Mouse (Mus musculus): ENCODE measurements around the gene Dhrs2. TPM values are rescaled to one million over a fixed set of nuclear protein-coding genes. Genes with fewer than 3 reads are reported as not detected.
A peak's percentile ranks its signal among the peaks of the same experiment; 100 is the strongest.

The Dhrs2 gene
- total RNA-seq (2021) = not detected
- long read RNA-seq, experiment 1 = 0 reads
- long read RNA-seq, experiment 2 = 0 reads

GRCm38 (mm10) chr14:55221707-55222106, at the start of gene Dhrs2:
Gene Dhrs2, plus strand, starts transcription at chr14:55222007.
- no peak for DNase-seq

DNA sequence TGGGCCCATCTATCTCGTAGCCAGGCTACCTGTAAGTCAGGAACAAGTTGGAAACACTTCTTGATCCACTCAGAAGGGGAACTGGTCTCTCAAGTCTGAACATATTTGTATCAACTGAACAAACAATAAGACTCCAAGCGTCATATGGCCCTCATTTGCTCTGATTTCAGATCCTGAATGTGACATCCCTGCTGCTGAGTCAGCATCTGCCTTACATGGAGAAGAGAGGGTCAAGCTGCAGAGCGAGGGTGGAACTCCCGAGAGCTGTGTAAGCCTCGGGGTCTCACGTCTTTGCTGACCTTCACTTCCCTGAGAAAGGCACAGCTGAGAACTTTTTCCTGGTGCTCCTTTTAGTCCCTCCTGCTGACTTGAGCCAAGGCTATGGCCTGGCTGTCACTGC, 47.6 kb upstream of the Dhrs2 start:
- no peak for DNase-seq

DNA sequence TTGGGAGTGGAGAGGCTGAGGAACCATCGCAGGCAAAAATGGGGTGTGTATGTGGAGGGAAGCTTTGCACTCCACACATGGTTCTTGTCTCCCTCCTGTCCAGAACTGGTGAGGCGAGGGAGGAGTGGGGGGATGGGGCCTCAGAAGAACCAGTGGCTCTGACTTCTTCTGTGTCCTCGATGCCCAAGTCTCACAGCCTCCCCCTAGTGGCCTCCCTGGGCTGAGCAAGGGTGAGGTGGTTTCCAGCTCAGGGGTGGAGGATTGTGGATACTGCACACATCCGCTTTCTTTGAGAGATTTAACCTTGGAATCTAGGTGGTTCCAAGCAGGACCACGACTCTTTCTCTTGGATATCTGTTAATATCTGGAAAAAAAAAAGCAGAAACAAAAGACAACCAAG, 44.5 kb upstream of the Dhrs2 start:
- peak; percentile 19 for DNase-seq

DNA sequence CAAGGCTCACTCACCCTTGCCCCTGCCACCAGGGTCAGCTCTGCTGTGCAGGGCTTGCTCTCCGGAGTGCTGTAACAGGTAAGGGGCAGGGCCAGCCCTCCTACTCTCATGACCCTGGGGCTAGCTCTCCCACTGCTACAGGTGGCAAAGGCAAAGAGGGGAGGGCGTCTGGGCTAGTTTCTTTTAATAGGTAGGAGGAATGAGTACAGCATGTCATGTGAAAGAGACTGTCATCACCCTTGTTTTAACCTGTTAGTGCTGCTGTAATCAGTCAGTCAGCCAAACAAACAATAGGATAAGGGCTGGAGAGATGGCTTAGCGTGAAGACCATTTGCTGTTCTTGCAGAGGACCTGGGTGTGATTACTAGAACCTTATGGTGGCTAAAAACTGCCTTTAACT, 40.9 kb upstream of the Dhrs2 start:
- no peak for DNase-seq

DNA sequence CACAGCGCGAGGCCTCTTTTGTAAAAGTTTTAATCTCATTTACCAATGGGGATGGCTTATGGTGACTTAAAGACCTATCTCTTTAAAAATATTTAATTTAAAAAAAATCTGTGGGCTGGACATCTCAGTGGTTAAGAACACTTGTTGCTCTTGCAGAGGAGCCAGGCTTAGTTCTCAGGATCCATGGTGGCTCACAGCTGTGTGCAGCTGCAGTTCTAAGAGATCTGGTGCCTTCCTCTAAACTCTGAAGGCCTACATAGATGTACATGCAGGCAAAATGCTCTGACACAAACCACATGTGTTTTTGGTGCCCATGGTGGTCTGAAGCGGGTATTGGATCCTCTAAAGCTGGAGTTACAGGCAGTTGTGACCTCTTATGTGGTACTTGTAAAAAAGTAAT, 38.6 kb upstream of the Dhrs2 start:
- DNase-seq = no peak

- no peak for DNase-seq
Observed at GRCm38 (mm10) chr14:55184640-55185145, 37.1 kb upstream of the Dhrs2 start.

DNA sequence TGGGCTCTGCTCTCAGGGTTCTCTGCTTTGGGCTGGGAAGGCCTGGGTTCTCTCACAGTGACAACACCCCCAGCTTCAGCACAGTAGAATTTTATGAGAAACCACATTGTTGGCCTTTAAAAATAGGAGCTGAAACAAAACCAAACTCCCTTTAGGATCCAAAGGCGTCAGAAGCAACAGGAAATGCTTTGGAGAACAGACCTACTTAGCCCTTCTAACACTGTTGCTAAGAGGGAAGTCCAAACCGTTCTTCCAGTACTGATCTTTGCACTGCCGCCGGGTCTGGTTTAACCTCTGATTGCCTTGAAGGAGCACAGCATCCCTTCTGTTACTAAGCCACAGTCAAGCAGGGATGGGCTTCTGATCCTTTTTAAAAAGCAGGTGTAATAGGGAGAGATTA, 33.3 kb upstream of the Dhrs2 start:
- no peak for DNase-seq

DNA sequence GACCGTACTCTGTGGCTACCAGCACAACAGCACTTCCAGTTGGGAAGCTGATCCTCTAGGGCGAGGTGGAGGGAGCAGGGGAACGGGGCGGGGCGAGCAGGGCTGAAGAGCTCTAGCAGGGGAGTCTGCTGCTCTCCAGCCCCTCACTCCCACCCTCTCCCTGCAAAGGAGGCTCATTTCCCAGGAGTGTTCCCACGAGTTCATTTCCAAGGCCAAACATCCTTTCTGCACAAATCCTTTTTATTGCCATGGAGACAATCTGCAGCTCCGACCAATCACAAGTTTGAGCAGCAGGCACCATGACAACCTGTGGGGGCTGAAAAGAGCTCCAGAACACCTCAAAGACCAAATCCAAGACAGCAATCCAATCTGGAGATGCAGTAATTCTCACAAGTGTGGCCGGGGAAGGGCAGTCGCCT, 32.4 kb upstream of the Dhrs2 start:
- no peak for DNase-seq

DNA sequence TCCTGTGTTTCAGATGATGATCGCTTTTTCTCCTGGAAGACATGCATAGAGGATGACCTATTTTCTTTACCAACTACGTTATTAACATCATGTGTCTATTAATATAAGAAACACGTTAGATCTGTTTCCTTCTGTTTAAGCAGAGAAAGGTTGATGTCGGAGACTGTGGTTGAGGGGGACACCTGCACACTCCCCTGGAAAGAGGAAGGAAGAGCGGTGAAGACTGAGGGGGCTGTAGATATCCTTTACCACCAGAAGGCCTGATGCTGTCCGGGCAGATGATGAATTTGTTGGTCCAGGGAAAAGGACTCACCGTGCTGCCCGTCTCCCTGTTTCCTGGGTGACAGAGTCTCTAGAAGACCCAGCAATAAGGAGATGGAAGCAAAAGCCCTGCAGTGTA, 28.5 kb upstream of the Dhrs2 start:
- DNase-seq = no peak

DNA sequence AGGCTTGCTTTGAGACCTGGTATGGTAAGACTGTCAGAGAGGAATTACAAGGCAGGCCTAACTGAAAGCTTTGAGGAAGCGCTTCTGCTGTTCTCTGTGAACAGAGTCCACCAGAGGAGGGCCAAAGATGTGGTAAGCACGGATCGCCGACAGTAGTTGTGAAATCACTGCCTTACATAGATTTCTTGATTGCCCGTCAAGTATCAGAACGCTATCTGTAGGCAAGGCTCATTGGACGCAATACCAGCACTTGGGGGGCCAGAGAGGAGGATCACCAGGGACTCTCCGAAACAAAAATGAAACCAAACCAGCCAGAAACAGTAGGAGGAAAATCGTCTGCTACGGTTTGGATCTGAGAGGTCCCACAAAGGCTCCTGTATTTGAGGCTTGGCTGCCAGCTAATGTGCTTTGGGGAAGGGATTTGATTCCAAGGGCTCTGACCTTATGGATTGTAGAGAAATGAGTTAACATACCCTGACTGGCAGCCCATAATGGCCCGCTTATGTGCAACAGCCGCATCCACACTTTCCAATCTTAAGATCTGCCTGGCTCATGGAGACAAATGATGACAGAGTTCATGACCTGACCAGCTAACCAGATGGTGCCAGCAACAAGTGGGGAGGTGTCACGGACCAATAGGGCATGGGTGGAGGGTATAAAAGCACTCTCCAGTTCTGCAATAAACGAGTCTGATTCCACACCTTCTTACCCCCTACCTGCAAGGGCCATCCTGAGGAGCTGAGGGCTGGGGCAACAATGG, 27.8 kb upstream of the Dhrs2 start:
- peak; percentile 14 for DNase-seq

GRCm38 (mm10) chr14:55194786-55195185, 27.0 kb upstream of the Dhrs2 start:
- DNase-seq = no peak

DNA sequence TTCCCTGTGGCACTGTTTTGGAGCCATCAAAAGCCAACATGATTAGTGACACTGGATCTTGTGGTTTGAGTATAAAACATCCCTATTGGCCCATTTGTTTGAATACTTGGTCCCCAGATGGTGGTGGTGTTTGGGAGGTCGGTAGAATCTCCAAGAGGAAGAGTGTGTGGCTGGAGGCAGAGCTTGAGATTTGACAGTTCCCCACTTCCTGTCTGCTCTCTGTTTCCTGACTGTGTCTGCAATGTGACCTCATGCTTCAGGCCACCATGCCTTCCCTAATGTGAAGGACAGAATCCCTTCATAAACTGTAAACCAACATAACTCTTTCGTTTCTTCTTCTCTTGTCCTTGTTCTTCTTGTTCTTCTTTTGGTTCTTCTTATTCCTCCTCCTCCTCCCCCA, 24.7 kb upstream of the Dhrs2 start:
- DNase-seq = no peak

GRCm38 (mm10) chr14:55198187-55198586, 23.6 kb upstream of the Dhrs2 start:
- no peak for DNase-seq

GRCm38 (mm10) chr14:55204544-55204943, 17.3 kb upstream of the Dhrs2 start:
- no peak for DNase-seq

- no peak for DNase-seq
Observed at GRCm38 (mm10) chr14:55205045-55205750, 16.6 kb upstream of the Dhrs2 start.

- no peak for DNase-seq
Observed at GRCm38 (mm10) chr14:55208306-55208705, 13.5 kb upstream of the Dhrs2 start.

GRCm38 (mm10) chr14:55213621-55214020, 8.2 kb upstream of the Dhrs2 start:
- no peak for DNase-seq

- DNase-seq = no peak
Observed at GRCm38 (mm10) chr14:55214507-55214906, 7.3 kb upstream of the Dhrs2 start.

DNA sequence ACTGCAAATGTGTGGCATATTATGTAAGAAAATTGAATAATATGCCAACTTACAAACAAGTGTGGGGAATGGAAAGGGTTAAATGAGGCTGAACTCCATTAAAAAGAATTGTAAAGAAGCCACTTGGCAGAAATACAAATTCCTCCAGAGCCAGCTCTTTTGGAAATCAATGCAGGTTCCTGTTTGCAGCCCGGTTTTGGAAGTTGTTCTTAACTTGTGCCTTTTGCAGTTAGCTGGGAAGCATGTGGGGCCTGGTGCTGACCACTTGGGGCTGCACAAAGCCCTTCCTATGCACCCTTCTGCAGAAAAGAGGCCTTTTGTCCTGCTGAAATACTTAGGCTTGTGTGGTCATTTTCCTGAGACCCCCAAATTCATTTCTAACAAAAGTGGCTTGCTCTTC, 1.4 kb downstream of the Dhrs2 start:
- DNase-seq = no peak

- DNase-seq = no peak
Observed at GRCm38 (mm10) chr14:55234639-55235038, 12.8 kb downstream of the Dhrs2 start.

DNA sequence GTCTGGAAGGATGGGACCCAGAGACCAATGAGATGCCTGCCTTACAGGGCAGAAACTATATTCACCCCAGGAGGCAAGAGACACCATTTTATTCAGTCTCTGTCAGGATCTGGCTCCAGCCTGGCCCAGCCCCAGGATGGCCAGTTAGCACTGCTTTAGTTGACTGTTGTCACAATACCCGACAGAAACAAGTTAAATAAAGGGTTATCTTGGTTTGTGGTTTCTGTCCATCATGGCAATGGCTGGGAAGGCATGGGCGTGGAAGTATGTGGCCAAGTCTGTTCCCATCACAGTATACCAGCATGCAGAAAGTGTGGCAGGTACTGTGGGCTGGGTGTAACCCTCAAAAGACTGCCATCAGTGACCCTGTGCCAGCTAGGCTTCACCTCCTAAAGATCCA, 14.9 kb downstream of the Dhrs2 start:
- no peak for DNase-seq

DNA sequence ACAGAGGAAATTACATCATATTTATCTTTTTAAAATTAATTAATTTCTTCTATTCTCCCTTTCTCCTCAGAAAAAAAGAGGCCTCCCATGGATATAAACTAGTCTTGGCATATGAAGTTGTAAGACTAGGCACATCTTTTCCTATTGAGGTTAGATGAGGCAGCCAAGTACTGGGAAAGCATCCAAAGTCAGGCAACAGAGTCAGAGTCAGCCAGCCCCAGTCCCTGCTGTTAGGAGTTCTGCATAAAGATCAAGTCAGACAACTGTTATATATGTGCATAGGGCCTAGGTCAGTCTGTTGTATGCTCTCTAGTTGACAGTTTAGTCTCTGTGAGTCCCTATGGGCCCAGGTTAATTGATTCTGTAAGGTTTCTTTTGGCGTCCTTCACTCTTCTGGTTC, 20.9 kb downstream of the Dhrs2 start:
- DNase-seq = no peak

DNA sequence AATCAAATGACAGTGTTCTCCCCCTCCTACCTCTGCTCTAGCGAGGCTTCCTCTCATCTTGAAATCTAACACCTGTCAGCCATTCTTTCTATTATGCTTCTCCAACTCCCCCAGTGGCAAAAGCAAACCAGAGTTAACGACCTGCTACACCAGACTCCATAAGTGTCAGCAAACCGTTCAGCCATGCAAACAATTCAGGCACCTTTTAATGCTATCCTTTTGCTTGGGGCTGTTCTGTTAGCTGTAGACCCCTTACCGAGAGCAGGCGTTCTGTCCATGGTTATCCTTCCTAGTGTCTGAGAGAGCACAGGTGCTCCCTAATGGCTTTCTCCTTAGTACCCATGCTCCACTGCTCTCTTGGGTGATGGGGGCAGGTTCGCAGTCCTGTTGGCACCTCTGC, 25.4 kb downstream of the Dhrs2 start:
- no peak for DNase-seq

- no peak for DNase-seq
Observed at GRCm38 (mm10) chr14:55248284-55248683, 26.5 kb downstream of the Dhrs2 start.

Measured in gastrocnemius, postnatal 25 days (tissue).